Mouse (Mus musculus) mammary gland, adult 2 months (tissue): ENCODE data around the gene Myof. TPM values are rescaled to one million over a fixed set of nuclear protein-coding genes. Genes with fewer than 3 reads are reported as not detected.

Source experiments
- polyA plus RNA-seq: library from polyadenylated mRNA; depleted of rRNA; stranded (reverse); fragments of >200 nt; gene quantifications from 2 replicates; pipeline ENCODE4 v1.2.3, GENCODE M21; 2012; ENCODE audit warnings: low replicate concordance; rRNA removed

Myof gene
- 12.9 and 23.3 TPM in 2 replicates for polyA plus RNA-seq

DNA sequence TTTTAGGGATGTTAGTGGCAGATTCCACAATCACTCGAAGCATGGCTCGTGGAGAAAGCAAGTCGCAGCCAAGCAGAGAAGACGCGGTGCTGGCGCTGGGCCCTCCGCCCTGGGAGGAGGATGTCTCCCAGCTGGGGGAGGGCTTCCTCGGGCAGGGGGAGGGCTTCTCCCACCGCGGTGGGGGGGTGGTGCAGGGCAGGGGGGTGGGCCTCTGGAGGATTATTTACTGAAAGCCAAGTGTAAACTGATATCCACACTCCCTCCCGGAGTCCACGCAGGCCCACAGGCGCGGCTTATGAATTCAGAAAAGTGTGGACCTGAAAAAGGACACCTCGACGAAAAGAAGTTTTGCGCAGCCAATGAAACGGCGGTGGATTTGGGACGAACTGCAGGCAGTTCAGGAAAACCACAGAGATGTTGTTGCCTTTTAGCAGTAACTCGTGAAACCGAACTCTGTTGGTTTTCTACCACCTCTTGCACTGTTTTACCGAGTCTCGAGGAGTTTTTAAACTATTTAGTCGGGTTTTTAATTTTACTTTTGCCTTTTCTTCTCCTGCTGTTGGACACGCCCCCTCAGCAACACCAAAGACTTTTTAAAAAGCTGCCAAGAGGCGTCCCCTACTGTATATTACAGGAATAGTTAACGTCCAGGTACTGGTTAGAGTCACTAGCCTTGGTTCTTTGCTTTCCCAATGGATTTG, at the start of gene Myof:
Gene Myof, minus strand, starts transcription at position 297 of the 701 bp plus-strand sequence.

DNA sequence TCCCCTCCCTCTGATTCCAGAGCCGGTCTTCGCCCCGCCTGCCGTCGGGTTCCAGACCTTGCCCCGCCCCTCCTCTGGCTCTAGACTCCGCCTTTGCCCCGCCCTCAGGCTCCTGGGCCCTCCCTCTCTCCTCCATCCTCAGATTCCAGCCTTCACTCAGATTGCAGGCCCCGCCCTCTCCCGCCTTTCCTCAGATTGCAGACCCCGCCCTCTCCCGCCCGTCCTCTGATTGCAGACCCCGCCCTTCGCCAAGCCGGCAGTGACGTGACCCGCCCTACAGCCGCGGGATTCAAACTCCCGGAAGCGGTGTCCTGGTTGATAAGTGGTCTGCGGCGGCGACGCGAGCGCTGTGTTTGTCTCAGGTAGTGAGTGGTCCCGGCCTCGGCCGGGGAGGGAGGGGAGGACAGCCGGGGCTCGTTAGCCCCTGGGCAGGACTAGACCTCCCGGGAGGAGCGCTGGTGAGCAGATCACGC, 11.4 kb upstream of the Myof start, which contains the start of gene Cep55:
Gene Cep55, plus strand, starts transcription at position 292 of the 473 bp plus-strand sequence.

Other genes with a start within 250 kb of the Myof start
- 0.32 and 0.52 TPM in 2 replicates for gene Cep55, start 11.4 kb upstream of the Myof start, polyA plus RNA-seq
- gene Ffar4, start 53.5 kb upstream of the Myof start, polyA plus RNA-seq, result 42.9 and 50.7 TPM in 2 replicates
- gene Rbp4, start 81.7 kb upstream of the Myof start, polyA plus RNA-seq, result 342 and 412 TPM in 2 replicates
- not detected in 2 replicates for gene Pde6c, start 89.2 kb upstream of the Myof start, polyA plus RNA-seq
- gene Fra10ac1, start 180.6 kb upstream of the Myof start, polyA plus RNA-seq, result 2.0 and 4.3 TPM in 2 replicates
- gene Lgi1, start 221.0 kb upstream of the Myof start, polyA plus RNA-seq, result 0.06 and 0.55 TPM in 2 replicates